Mouse (Mus musculus) cortical plate, adult 2 months (tissue): ENCODE measurements around the gene Bglap2.

Source experiments
- CTCF ChIP-seq: fragments of 200-500 bp; IDR thresholded peaks from 2 replicates; pipeline ENCODE4 v1.5.1; 2011; ENCODE audit warnings: mild to moderate bottlenecking, control low read depth, low read length; ENCODE audit not compliant: insufficient read depth; ENCODE audit errors: extremely low read depth
- POLR2A ChIP-seq: fragments of 200-500 bp; IDR thresholded peaks from 2 replicates; pipeline ENCODE4 v1.6.1; 2011; ENCODE audit warnings: mild to moderate bottlenecking, low read length, control low read depth; ENCODE audit not compliant: insufficient read depth; ENCODE audit errors: extremely low read depth

DNA sequence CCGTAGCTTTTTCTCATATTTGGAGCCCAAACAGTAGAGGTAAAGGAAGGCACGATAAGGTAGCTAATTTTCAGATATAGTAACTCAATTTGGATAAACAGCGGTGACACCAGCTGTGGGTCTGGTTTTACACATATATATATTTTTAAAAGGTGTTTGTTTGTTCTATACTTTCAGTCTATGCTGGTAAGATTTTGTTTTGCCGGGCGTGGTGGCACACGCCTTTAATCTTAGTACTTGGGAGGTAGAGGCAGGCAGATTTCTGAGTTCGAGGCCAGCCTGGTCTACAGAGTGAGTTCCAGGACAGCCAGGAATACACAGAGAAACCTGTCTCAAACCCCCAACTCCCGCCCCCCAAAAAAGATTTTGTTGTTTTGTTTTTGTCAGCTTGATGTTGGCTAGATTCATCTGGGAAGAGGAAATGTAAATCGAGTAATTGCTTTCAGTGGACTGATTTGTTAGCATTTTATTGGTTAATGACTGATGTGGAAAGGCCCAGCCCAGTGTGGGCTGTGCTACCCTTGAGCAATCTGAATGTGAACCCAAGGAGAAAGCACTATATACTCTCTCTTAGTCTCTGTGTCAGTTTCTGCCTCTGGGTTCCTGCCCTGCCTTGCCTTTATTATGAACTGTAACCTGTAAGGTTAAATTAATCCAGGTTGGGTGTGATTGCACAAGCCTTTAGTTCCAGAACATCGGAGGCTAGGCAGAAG is 47.4 kb upstream of the Bglap2 start:
- TF ChIP-seq POLR2A (no peak), CTCF (no peak)
